Mouse (Mus musculus): ENCODE results near the gene Cstb. TPM values are rescaled to one million over a fixed set of nuclear protein-coding genes. Genes with fewer than 3 reads are reported as not detected.

Gene Cstb
- polyA plus RNA-seq, 1 experiment from 2014 or later, result 124 TPM

DNA sequence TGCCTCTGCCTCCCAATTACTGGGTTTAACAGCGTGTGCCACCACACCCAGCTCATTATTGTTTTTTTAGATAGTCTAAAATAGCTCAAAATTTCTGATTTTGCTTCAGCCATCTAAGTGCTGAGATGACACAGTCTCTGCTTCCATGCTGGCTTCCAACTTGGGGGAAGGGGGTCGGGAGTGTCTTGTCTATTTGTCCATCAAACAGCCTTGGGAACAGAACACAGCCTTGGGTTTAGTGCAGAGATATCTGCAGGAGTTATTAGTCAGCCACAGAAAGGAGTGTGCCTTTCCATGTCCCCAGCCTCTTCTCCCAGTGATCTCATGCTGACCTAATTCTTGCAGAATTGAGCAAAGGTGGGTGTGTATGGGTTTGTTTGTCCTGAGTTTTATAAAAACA lies 6.7 kb upstream of the Cstb start:
- H3K4me1 ChIP-seq (ENCODE audit: control insufficient read depth in 2 of 2, insufficient read depth in 2 of 2, low read length in 2 of 2), result no peaks in the 10 kb centered on the region
- no peak for ATAC-seq (ENCODE audit: insufficient number of reproducible peaks, insufficient read depth, low FRiP score, low read depth)
- no peak overlapping the region for H3K4me3 ChIP-seq (ENCODE audit: control insufficient read depth in 1 of 2, insufficient read depth in 1 of 2, low read depth in 1 of 2, low read length in 2 of 2)
- no peak overlapping the region for H3K27ac ChIP-seq (replicated peaks in 1 of 2; ENCODE audit: control insufficient read depth in 1 of 2, insufficient read depth in 1 of 2, low read depth in 2 of 2, low read length in 2 of 2)
- no peaks in the 10 kb centered on the region for H3K36me3 ChIP-seq (ENCODE audit: control insufficient read depth, insufficient read depth, low read length)
- 83% methylated on average over 2 of the region's 2 CpGs for WGBS
- H3K27me3 ChIP-seq (ENCODE audit: control insufficient read depth, insufficient read depth, low read length), result no peaks in the 10 kb centered on the region
- H3K9ac ChIP-seq (ENCODE audit: low read length), result no peak overlapping the region
- H3K9me3 ChIP-seq (ENCODE audit: control insufficient read depth, low read length), result no peaks in the 10 kb centered on the region
- H3K4me2 ChIP-seq (ENCODE audit: low read length), result no peak overlapping the region

DNA sequence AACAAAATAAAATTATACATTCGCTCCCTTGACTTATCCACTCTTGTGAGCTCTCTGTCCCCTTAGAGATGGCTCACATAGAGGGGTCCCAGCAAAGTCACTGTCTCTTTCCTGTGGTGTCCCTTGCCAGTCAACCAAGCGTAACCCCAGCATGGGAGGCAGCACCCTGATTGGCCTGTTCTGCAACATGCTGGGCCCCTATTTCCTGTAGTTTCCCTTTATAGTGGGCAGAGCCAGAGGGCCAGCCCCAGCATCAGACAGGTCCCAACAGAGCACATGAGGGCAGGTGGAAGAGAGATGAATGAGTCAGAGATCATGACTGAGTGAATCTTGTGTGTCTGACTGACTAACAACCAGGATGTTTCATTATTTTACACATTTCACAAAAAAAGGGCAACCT lies 4.5 kb upstream of the Cstb start:
- Histone ChIP-seq H3K27me3 (ENCODE audit: control insufficient read depth, insufficient read depth, low read length) (no peaks in the 10 kb centered on the region), H3K36me3 (ENCODE audit: control insufficient read depth, insufficient read depth, low read length) (no peaks in the 10 kb centered on the region), H3K9ac (ENCODE audit: low read length) (no peak overlapping the region), H3K4me1 (ENCODE audit: control insufficient read depth in 2 of 2, insufficient read depth in 2 of 2, low read length in 2 of 2) (peaks cover 0 to 5% of the 10 kb centered on the region in 2 experiments; a peak in 2 of 4 replicates), H3K27ac (replicated peaks in 1 of 2; ENCODE audit: control insufficient read depth in 1 of 2, insufficient read depth in 1 of 2, low read depth in 2 of 2, low read length in 2 of 2) (no peak overlapping the region), H3K9me3 (ENCODE audit: control insufficient read depth, low read length) (no peaks in the 10 kb centered on the region), H3K4me2 (ENCODE audit: low read length) (no peak overlapping the region), H3K4me3 (ENCODE audit: control insufficient read depth in 1 of 2, insufficient read depth in 1 of 2, low read depth in 1 of 2, low read length in 2 of 2) (no peak overlapping the region)
- 74% methylated on average over 2 of the region's 2 CpGs for WGBS
- ATAC-seq (ENCODE audit: insufficient number of reproducible peaks, insufficient read depth, low FRiP score, low read depth), result no peak

DNA sequence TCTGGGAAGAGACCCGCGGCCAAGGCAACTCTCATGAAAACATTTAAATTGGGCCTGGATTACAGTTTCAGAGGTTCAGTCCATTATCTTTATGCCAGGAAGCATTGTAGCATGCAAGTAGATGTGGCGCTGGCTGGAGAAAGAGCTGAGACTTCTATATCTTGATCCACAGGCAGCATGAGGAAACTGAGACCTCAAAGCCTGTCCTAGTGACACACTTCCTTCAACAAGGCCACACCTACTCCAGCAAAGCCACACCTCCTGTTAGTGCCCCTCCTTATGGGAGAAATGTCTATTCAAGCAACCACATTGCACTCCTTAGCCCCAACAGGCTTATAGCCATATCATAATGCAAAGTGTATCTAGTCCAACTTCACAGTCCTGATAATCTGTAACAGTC lies 2.9 kb upstream of the Cstb start:
- no peak overlapping the region for H3K4me3 ChIP-seq (ENCODE audit: control insufficient read depth in 1 of 2, insufficient read depth in 1 of 2, low read depth in 1 of 2, low read length in 2 of 2)
- WGBS, result 85% methylated on average over 3 of the region's 3 CpGs
- H3K27ac ChIP-seq (replicated peaks in 1 of 2; ENCODE audit: control insufficient read depth in 1 of 2, insufficient read depth in 1 of 2, low read depth in 2 of 2, low read length in 2 of 2), result no peak overlapping the region

DNA sequence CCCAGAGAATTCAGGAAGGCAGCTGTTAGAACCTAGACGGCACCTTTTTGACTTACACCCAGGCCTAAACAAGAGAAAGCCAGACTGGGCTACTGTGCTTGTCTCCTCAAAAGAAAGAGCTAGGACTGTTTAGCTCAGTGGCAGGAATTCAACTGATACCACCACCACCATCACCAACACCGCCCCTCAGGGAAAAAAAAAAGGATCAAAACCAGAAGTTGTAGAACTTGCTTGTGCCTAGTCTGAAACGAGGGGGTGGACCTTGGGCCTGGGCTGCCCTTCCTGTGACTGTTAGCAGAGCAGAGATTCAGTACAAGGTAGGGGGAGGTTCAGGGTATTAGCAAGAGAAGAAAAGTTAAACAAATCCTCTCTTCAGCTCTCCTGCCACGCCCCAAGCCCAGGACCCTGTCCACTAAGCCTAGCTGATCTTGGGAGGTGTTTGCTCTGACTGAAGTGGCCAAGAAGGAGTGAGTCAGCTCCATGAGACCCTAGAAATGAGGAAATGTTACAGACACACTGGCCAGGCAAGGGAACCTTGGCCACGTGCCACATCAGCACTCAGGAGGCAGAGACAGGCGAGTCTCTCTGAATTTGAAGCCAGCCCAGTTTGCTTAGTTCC lies 757 bp downstream of the Cstb start:
- Histone ChIP-seq H3K9ac (ENCODE audit: low read length) (peak overlapping the region; percentile 78), H3K4me3 (ENCODE audit: control insufficient read depth in 1 of 2, insufficient read depth in 1 of 2, low read depth in 1 of 2, low read length in 2 of 2) (peak overlapping the region; percentile 61 to 84), H3K27ac (replicated peaks in 1 of 2; ENCODE audit: control insufficient read depth in 1 of 2, insufficient read depth in 1 of 2, low read depth in 2 of 2, low read length in 2 of 2) (peak overlapping the region; percentile 41 to 66; a peak in 3 of 4 replicates), H3K4me2 (ENCODE audit: low read length) (peak overlapping the region; percentile 70), H3K4me1 (ENCODE audit: control insufficient read depth in 2 of 2, insufficient read depth in 2 of 2, low read length in 2 of 2) (peaks cover 0 to 14% of the 10 kb centered on the region in 2 experiments; a peak in 2 of 4 replicates), H3K36me3 (ENCODE audit: control insufficient read depth, insufficient read depth, low read length) (peaks cover 19% of the 10 kb centered on the region), H3K27me3 (ENCODE audit: control insufficient read depth, insufficient read depth, low read length) (no peaks in the 10 kb centered on the region), H3K9me3 (ENCODE audit: control insufficient read depth, low read length) (no peaks in the 10 kb centered on the region)
- no peak for ATAC-seq (ENCODE audit: insufficient number of reproducible peaks, insufficient read depth, low FRiP score, low read depth)
- WGBS, result 46% methylated on average over 6 of the region's 6 CpGs

More for the DNA sequence above, 2.9 kb upstream of the Cstb start:
- H3K4me1 ChIP-seq (ENCODE audit: control insufficient read depth in 2 of 2, insufficient read depth in 2 of 2, low read length in 2 of 2), result peaks cover 0 to 14% of the 10 kb centered on the region in 2 experiments; a peak in 2 of 4 replicates
- H3K9ac ChIP-seq (ENCODE audit: low read length), result no peak overlapping the region
- no peak for ATAC-seq (ENCODE audit: insufficient number of reproducible peaks, insufficient read depth, low FRiP score, low read depth)
- H3K4me2 ChIP-seq (ENCODE audit: low read length), result no peak overlapping the region
- no peaks in the 10 kb centered on the region for H3K27me3 ChIP-seq (ENCODE audit: control insufficient read depth, insufficient read depth, low read length)
- no peaks in the 10 kb centered on the region for H3K9me3 ChIP-seq (ENCODE audit: control insufficient read depth, low read length)
- H3K36me3 ChIP-seq (ENCODE audit: control insufficient read depth, insufficient read depth, low read length), result peaks cover 9% of the 10 kb centered on the region

DNA sequence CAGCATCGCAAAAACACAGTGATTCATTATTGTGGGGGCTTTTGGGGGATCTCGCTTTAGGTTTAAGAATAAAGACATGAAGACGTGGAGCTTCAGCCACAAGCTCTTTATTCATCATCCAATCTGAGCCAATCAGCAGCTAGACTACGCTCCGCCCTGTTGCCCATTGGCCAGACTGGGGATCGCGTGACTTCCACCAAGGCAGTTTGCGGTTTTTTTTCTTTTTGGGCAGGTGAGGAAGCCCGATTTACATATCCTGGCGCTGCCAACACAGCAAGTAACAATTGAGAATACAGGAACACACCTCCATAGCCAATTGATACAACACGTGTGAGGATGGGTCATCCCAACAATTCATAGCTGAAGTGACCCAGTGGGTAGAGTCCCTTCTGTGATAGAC lies 2.6 kb downstream of the Cstb start:
- Histone ChIP-seq H3K4me2 (ENCODE audit: low read length) (no peak overlapping the region), H3K4me3 (ENCODE audit: control insufficient read depth in 1 of 2, insufficient read depth in 1 of 2, low read depth in 1 of 2, low read length in 2 of 2) (no peak overlapping the region), H3K36me3 (ENCODE audit: control insufficient read depth, insufficient read depth, low read length) (peaks cover 19% of the 10 kb centered on the region), H3K9me3 (ENCODE audit: control insufficient read depth, low read length) (no peaks in the 10 kb centered on the region), H3K9ac (ENCODE audit: low read length) (no peak overlapping the region), H3K27me3 (ENCODE audit: control insufficient read depth, insufficient read depth, low read length) (no peaks in the 10 kb centered on the region), H3K4me1 (ENCODE audit: control insufficient read depth in 2 of 2, insufficient read depth in 2 of 2, low read length in 2 of 2) (peaks cover 0 to 14% of the 10 kb centered on the region in 2 experiments; a peak in 2 of 4 replicates), H3K27ac (replicated peaks in 1 of 2; ENCODE audit: control insufficient read depth in 1 of 2, insufficient read depth in 1 of 2, low read depth in 2 of 2, low read length in 2 of 2) (no peak overlapping the region)
- no peak for ATAC-seq (ENCODE audit: insufficient number of reproducible peaks, insufficient read depth, low FRiP score, low read depth)
- WGBS, result 91% methylated on average over 11 of the region's 11 CpGs

DNA sequence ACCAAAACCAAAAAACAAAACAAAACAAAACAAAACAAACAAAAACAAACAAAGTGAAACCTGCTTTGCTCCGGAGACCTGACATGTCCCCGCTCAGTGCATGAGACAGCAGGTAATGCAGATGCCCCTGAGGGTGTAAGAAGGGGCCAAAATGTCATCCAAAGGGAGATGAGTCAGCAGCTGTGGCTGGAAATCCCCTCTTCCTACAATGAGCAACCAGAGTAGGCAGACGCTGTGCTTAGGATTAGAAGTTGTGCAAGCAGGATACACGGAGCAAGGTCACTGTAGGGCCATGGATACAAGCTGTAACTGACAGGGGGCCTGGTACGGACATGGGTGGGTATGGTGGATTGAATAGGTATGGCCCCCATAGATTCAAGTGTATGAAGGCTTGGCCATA lies 3.7 kb downstream of the Cstb start:
- Histone ChIP-seq H3K4me1 (ENCODE audit: control insufficient read depth in 2 of 2, insufficient read depth in 2 of 2, low read length in 2 of 2) (peaks cover 0 to 14% of the 10 kb centered on the region in 2 experiments; a peak in 2 of 4 replicates), H3K36me3 (ENCODE audit: control insufficient read depth, insufficient read depth, low read length) (peaks cover 19% of the 10 kb centered on the region), H3K4me3 (ENCODE audit: control insufficient read depth in 1 of 2, insufficient read depth in 1 of 2, low read depth in 1 of 2, low read length in 2 of 2) (no peak overlapping the region), H3K27me3 (ENCODE audit: control insufficient read depth, insufficient read depth, low read length) (no peaks in the 10 kb centered on the region), H3K9me3 (ENCODE audit: control insufficient read depth, low read length) (no peaks in the 10 kb centered on the region), H3K9ac (ENCODE audit: low read length) (no peak overlapping the region), H3K27ac (replicated peaks in 1 of 2; ENCODE audit: control insufficient read depth in 1 of 2, insufficient read depth in 1 of 2, low read depth in 2 of 2, low read length in 2 of 2) (no peak overlapping the region), H3K4me2 (ENCODE audit: low read length) (no peak overlapping the region)
- 86% methylated on average over 5 of the region's 5 CpGs for WGBS
- no peak for ATAC-seq (ENCODE audit: insufficient number of reproducible peaks, insufficient read depth, low FRiP score, low read depth)

DNA sequence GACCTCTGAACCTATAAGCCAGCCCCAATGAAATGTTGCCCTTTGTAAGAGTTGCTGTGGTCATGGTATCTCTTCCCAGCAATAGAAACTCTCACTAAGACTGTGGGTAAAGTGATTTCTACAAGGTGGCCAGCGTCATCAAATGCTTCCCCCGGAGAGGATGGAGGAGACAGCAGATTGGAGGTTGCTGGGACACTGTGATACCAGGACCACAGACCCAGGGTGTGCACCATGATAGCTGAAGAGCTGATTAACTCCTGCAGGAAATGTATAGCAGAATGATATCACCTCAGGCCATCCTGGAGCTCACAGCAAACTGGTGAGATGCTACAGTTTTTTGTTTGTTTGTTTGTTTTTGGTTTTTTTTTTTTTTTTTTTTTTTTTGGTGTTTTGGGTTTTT lies 4.3 kb downstream of the Cstb start:
- Histone ChIP-seq H3K4me3 (ENCODE audit: control insufficient read depth in 1 of 2, insufficient read depth in 1 of 2, low read depth in 1 of 2, low read length in 2 of 2) (no peak overlapping the region), H3K27ac (replicated peaks in 1 of 2; ENCODE audit: control insufficient read depth in 1 of 2, insufficient read depth in 1 of 2, low read depth in 2 of 2, low read length in 2 of 2) (no peak overlapping the region), H3K9ac (ENCODE audit: low read length) (no peak overlapping the region), H3K4me1 (ENCODE audit: control insufficient read depth in 2 of 2, insufficient read depth in 2 of 2, low read length in 2 of 2) (peaks cover 0 to 14% of the 10 kb centered on the region in 2 experiments; a peak in 2 of 4 replicates), H3K27me3 (ENCODE audit: control insufficient read depth, insufficient read depth, low read length) (no peaks in the 10 kb centered on the region), H3K9me3 (ENCODE audit: control insufficient read depth, low read length) (no peaks in the 10 kb centered on the region), H3K4me2 (ENCODE audit: low read length) (no peak overlapping the region), H3K36me3 (ENCODE audit: control insufficient read depth, insufficient read depth, low read length) (peaks cover 19% of the 10 kb centered on the region)
- ATAC-seq (ENCODE audit: insufficient number of reproducible peaks, insufficient read depth, low FRiP score, low read depth), result no peak
- 91% methylated on average over 2 of the region's 2 CpGs for WGBS

DNA sequence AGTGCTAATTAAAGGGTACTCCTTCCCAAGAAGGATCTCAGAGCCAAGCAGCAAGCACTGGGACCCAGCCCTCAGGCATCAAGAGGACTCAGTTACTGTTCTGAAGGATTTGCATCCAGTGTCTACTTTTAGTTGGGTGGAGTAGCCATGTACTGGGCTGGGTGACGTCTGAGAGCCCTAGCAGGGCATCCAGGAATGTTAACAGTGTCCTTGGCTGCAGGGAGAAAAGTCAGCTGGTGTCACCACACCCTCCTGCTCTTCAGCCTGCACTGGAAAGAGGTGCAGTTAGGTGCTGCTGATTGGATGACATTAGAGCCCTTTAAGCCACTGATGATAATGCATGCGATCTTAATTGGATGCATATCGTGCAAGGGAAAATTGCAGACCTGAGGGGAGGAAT lies 7.4 kb downstream of the Cstb start:
- Histone ChIP-seq H3K27ac (replicated peaks in 1 of 2; ENCODE audit: control insufficient read depth in 1 of 2, insufficient read depth in 1 of 2, low read depth in 2 of 2, low read length in 2 of 2) (no peak overlapping the region), H3K9ac (ENCODE audit: low read length) (no peak overlapping the region), H3K9me3 (ENCODE audit: control insufficient read depth, low read length) (no peaks in the 10 kb centered on the region), H3K4me3 (ENCODE audit: control insufficient read depth in 1 of 2, insufficient read depth in 1 of 2, low read depth in 1 of 2, low read length in 2 of 2) (no peak overlapping the region), H3K4me2 (ENCODE audit: low read length) (no peak overlapping the region), H3K4me1 (ENCODE audit: control insufficient read depth in 2 of 2, insufficient read depth in 2 of 2, low read length in 2 of 2) (no peaks in the 10 kb centered on the region), H3K36me3 (ENCODE audit: control insufficient read depth, insufficient read depth, low read length) (peaks cover 8% of the 10 kb centered on the region), H3K27me3 (ENCODE audit: control insufficient read depth, insufficient read depth, low read length) (no peaks in the 10 kb centered on the region)
- 62% methylated on average over 3 of the region's 3 CpGs for WGBS
- no peak for ATAC-seq (ENCODE audit: insufficient number of reproducible peaks, insufficient read depth, low FRiP score, low read depth)

Measured in heart, embryonic 14.5 days (tissue).